Mouse (Mus musculus) thymus, adult 2 months (tissue): ENCODE data around the gene Atg16l1.

Source experiments
- CTCF ChIP-seq: fragments of 200-500 bp; IDR thresholded peaks from 2 replicates; pipeline ENCODE4 v1.5.1; 2012; ENCODE audit warnings: mild to moderate bottlenecking, control low read depth, low read length, moderate library complexity, borderline replicate concordance; ENCODE audit not compliant: control insufficient read depth, poor library complexity, insufficient read depth; ENCODE audit errors: extremely low read depth
- POLR2A ChIP-seq: fragments of 200-500 bp; IDR thresholded peaks from 2 replicates; pipeline ENCODE4 v1.6.1; 2012; ENCODE audit warnings: mild to moderate bottlenecking, low read length, control low read depth, moderate library complexity; ENCODE audit not compliant: control insufficient read depth, poor library complexity, insufficient read depth; ENCODE audit errors: extremely low read depth

- TF ChIP-seq CTCF (no peak), POLR2A (no peak)
Observed at GRCm38 (mm10) chr1:87786251-87786650, 30.6 kb downstream of the Atg16l1 start.
